Mouse (Mus musculus): Measurements from ENCODE around the gene Pgf.

Gene Pgf

GRCm38 (mm10) chr12:85190290-85190689, 12.7 kb upstream of the Pgf start:
- no peak for DNase-seq

DNA sequence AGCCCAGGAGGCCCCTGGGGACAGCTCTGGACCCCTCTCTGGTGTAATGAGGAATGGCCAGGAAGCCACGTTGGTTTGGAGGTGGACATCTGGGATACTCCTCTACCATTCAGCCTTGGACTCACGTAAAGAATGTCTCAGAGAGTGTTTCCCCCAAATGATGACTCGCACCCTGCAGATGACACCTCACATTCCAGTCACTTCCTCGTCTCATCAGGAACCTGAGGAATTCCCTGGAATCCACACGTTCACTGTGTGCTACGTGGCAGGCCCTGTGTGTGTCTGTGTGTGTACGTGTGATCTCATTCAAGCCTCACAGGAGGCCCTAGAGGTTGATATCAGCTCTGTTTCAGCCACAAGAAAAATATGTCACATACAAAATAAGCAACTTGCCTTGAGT, 8.8 kb upstream of the Pgf start:
- DNase-seq: no peak

- no peak for DNase-seq
Measured at GRCm38 (mm10) chr12:85185810-85186209, 8.2 kb upstream of the Pgf start.

DNA sequence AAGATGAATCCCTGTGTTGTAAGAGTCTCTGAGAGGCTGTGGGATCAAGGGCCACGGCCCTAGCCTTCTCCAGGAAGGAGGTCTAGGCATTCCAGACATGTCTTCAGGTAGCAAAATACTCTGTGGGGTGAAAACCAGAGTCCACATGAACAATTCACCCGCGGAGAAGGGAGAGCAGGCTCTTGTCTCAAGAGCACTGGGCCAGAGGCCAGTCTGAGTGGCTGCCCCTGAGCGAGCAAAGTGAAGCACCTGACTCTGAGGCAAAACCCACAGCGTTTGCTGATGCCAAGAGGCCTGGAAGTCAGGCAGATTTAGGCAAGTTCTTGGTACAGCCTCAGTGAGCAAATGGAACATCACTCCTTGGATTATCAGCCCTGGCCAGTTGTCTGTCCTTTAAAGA, 6.5 kb upstream of the Pgf start:
- no peak for DNase-seq

GRCm38 (mm10) chr12:85182898-85183297, 5.3 kb upstream of the Pgf start:
- DNase-seq: peak; percentile 52 to 68

- peak; percentile 59 to 62 for DNase-seq
Measured at GRCm38 (mm10) chr12:85182345-85182643, 4.7 kb upstream of the Pgf start.

DNA sequence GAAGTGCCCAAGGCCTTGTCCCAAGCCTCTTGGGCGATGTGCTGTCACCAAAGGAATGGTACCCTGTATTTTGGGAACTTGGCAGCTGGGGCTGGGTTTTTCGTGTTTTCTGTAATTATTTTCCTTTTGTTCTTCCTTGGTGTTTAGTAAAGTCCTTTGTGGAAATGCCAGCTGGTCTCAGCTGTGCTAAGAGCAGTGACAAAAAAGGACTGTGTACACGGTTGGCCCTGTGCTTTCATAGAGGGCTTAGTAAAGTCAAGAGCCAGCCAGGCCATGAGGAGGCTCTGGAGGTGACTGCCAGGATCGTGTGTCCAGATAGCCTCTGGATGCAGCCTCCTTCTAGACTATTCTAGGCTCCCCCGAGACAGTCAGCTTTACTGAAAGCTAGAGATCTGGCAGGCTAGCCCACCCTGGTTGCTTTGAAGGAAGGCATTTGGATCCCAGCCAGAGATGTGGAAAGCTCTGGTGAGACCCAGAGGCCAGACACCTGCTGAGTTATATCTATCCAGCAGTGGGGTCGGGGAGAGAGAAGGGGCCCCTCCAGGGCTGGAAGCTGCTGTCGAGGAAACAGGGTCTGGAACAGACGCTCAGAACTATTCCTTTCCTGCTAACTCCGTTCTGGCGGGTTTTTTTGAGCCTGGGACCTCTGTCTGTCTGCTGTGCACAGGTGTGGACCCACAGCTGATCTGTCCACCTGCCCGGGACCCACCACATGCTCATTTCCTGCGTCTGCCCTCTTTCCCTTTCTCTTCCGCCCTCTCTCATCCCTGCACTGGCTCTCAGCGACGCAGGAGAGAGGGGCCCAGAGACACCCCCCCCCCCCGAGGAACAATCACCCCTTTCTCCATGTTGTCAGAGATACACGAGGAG, 4.1 kb upstream of the Pgf start:
- peak; percentile 44 to 49 for DNase-seq

DNA sequence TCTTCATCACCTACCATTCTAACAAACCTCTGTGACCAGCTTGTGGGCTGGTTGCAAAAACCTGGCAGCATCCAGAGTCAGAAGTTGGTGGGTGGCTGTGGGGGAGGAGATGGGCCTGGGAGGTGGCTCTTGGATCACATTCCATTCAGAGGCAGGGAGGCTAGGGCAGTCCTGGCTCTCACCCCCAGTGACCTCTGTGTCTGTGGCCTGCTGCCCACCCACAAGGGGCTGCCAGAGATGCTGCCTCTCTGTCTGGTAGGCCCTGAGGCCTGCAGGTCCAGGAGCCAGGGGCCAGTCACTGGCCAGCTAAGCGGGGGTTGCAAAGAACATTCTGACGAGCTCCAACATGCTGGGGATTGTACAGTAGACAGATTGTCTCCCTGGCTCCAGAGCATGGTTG, 704 bp upstream of the Pgf start:
- DNase-seq: peak in 1 of 2 experiments; percentile 49

- DNase-seq: peak; percentile 38 to 42
Measured at GRCm38 (mm10) chr12:85176846-85177523, 605 bp downstream of the Pgf start.

- DNase-seq: peak; percentile 84 to 91
Measured at GRCm38 (mm10) chr12:85175926-85176845, 1.4 kb downstream of the Pgf start.

- DNase-seq: peak; percentile 72 to 79
Measured at GRCm38 (mm10) chr12:85175087-85175675, 2.4 kb downstream of the Pgf start.

DNA sequence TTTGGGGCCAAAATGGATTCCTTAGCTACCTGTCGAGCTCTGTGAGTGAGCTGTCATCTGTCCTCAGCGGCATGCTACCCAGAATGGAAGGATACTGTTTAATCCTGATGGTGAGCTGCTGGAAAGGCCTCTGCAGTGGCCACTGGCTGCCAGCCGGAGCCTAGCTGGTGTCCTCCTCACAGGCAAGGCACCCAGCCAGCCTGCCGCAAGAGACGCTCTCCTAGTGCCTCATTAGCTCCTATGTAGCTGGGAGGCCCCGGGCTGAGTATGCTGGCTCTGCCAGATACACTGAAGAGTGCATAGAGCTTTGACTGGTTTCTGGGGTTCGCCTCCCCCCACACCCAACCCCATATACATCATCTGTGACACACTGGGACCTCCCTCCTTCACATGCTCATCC, 3.6 kb downstream of the Pgf start:
- DNase-seq: peak; percentile 45 to 66

DNA sequence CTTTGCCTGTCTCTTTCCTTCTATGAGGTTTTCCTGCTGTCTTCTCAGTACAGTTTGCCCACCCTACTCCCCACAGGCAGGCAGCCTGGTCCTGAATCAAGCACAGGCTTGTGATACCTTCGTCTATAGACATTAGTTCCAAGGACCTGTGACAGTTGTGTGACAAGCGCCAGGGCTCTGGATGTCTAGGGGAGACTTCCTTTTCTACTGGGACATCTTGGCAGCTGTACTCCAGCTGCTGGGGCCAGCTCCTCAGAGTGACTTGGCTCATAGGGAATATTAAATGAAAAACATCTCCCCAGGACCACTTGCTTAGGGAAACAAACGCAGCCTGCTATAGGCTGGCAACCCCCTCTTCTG, 6.7 kb downstream of the Pgf start:
- DNase-seq: no peak

DNA sequence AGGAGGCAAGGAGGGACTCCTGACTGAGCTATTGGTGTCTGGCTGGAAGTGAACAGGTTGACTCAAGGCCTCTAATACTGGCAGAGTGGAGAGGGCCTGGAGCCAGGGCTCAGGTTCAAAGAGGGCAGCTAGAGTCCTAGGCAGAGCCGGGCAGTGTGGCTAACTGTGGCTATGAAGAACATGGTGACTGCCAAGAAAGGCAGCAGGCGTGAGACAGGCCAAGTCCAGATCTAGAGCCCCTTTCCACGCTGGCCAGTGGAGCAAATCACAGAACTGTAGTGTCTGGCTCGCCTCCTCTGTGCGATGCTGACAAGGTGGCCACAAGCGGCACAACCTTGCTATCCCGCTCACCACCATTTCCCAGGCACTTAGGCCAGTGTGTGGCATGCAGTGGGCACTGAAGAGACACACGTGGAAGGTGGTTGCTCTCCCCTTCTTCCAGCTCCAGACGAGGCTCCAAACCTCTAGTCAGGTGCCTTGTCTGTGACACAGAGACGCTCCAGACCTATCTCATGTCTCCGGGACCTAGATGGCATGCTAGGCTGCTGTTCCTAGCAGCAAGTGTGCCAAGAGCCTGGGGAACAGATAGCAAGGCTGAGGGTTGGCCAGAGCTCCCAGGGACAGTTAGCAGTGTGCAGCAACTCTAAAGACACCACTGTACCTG, 7.2 kb downstream of the Pgf start:
- peak; percentile 72 to 86 for DNase-seq

DNA sequence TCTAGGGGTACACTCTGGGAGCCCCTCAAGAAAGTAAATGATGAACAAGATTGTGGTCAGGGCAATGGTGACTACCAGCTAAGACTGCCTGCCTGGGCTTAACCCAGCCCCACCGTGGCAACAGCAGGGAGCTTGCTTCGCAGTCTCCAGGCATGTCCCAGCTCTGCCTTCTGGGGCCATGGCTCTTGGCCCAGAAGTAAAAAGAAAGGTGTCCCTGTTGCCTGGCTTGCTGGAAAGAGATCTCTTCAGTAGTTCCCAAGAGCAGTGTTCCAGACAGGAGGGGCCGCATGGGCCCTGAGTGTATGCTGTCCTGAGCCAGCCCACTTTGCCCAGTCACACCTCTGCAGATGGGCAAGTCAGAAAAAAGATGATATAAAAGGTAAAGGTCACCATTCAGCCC, 7.7 kb downstream of the Pgf start:
- DNase-seq: peak in 1 of 2 experiments; percentile 52

DNA sequence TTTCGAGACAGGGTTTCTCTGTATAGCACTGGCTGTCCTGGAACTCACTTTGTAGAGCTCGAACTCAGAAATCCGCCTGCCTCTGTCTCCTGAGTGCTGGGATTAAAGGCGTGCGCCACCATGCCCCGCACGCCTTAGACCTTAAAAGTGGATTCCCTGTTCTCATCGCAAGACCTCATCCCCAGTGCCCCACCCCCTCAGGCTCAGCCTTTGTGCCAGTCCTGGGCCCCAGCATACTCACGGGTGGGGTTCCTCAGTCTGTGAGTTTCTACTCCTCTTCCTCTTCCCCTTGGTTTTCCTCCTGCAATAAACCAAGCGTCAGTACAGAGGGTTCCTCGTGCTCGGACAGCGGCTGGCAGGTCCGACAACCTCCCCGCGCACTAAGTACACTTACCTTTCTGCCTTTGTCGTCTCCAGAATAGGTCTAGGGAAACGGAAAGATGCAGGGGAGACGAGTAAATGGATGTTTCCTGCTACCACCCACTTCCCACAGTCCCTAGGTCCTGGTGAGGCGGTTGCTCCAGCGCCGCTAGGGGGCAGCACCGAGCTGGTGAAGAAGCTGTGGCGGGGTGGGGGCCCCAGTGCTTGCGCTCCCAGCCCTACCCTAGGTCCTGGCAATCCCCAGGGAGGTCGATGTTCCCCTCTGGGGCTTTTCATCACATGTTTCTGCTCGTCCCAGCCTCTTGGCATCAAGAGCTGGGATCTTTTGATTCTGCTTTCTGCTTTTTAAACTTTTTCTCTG, 8.3 kb downstream of the Pgf start:
- peak; percentile 95 to 97 for DNase-seq

DNA sequence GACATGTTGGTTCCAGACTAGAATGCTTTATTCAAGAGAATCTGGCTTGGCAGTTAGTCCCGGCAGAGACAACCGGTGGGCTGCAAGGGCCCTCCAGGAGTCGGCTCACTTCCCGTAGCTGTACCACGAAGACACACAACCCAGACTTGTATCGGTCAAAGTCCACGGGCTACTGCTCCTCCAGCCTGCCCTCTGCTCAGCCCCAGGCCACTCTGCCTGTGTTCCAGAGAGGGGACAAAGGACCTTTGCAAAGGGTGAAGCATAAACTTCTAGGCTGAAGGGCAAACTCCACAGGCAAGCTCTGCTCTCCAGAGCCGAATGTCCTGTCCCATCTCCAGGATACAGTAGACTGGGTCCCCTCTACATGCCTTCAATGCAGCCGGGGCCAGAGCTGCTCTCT, 11.0 kb downstream of the Pgf start:
- no peak for DNase-seq

DNA sequence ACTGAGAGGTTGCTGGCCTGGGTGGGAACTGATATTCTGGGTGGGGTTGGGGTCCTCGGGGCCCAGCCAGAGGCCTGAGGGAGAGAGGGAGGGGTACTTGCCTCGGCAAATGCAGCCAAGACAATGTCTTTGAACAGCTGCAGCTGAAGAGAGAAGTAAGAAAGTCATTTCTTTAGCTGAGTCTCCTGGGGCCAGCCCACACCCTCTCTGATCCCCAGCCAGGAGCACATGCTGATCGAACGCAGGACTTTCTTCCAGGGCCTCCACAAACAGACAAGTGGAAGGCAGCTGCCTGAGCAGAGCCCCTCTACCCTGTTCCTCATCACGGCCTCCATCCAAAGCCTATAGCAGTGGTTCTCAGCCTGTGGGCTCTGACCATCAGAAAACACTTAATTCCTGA, 12.6 kb downstream of the Pgf start:
- no peak for DNase-seq

- peak in 1 of 2 experiments; percentile 7 for DNase-seq
Measured at GRCm38 (mm10) chr12:85159592-85159991, 18.0 kb downstream of the Pgf start.

GRCm38 (mm10) chr12:85158801-85159200, 18.8 kb downstream of the Pgf start:
- DNase-seq: no peak

GRCm38 (mm10) chr12:85157797-85158460, 19.7 kb downstream of the Pgf start:
- DNase-seq: peak in 1 of 2 experiments; percentile 20
